18 mouse cellular contexts compared by ENCODE assay signal in the genomic region with DNA sequence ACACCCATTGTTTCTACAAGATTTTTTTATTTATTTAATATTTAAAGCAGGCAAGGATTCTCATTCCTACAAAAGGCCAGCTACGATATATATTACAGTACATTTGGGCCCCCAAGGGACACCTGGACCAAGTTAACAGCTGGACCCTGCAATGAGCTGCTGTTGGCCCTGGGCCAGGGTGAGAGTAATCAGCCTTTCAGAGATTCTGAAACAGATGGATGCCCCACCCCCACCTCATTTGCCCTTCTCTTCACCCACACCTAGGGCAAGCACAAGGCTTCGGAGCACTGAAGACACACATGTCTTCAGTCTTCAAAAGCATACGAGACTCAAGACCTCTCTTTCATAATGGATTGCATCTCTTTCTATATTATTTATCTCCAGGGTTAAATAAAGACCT.
DNase-seq lines count a peak whose midpoint lies in the region; ATAC-seq and TF ChIP-seq lines count a peak whose summit lies in the region.
"Had no signal": no experiment of that assay in that cellular context is flagged by ENCODE, and none has a peak within 500 bp of the region (broad histone marks: within the 10 kb centered on the region; RNA-seq: fewer than 3 reads in every experiment).

No protein-coding gene starts in this region.

- H3K27me3 ChIP-seq in limb, embryonic 13.5 days, result peaks cover 15% of the 10 kb centered on the region
- H3K27me3 ChIP-seq: intestine, embryonic 15.5 days; limb, embryonic 15.5 days; stomach, embryonic 15.5 days had no signal

- H3K4me3 ChIP-seq in limb, embryonic 13.5 days, result no peak overlapping the region
- H3K4me3 ChIP-seq in lung, adult 2 months (replicated peaks; ENCODE audit: extremely low read depth, low read depth, low read length), result no peak overlapping the region
- H3K4me3 ChIP-seq: intestine, embryonic 15.5 days; layer of hippocampus, adult 2 months; limb, embryonic 15.5 days; stomach, embryonic 15.5 days had no signal

- no peak overlapping the region for H3K9ac ChIP-seq in limb, embryonic 13.5 days
- H3K9ac ChIP-seq: intestine, embryonic 15.5 days; limb, embryonic 15.5 days; stomach, embryonic 15.5 days had no signal

- no peak for ATAC-seq in limb, embryonic 13.5 days (ENCODE audit: low FRiP score, low read depth)
- ATAC-seq: intestine, embryonic 15.5 days had no signal

- TF ChIP-seq POLR2A in brain, embryonic 14.5 days (IDR thresholded peaks at IDR 0.05; ENCODE audit: borderline replicate concordance, extremely low read depth, insufficient read depth, insufficient read length, poor library complexity, severe bottlenecking), result no peak
- TF ChIP-seq POLR2A in lung, adult 2 months (IDR thresholded peaks at IDR 0.05; ENCODE audit: borderline replicate concordance, extremely low read depth, low read depth, low read length), result no peak

- H3K36me3 ChIP-seq in limb, embryonic 13.5 days, result no peaks in the 10 kb centered on the region
- H3K36me3 ChIP-seq: intestine, embryonic 15.5 days; limb, embryonic 15.5 days; stomach, embryonic 15.5 days had no signal

- no peaks in the 10 kb centered on the region for H3K9me3 ChIP-seq in limb, embryonic 13.5 days
- H3K9me3 ChIP-seq: intestine, embryonic 15.5 days; limb, embryonic 15.5 days; stomach, embryonic 15.5 days had no signal

- peak; percentile 16 for DNase-seq in embryo, embryonic 11 days
- no peak for DNase-seq in embryo, embryonic 10 days (ENCODE audit: low spot score)
- peak; percentile 84 for DNase-seq in left cerebral cortex, postnatal 4 days
- DNase-seq in left cerebral cortex, postnatal 14 days (ENCODE audit: low spot score in 2 of 2), result no peak
- DNase-seq in brain, embryonic 14.5 days (ENCODE audit: low read depth), result peak; percentile 64
- no peak for DNase-seq in lung, adult 2 months
- DNase-seq: adrenal gland, adult 2 months; cerebellum, adult 11-12 months; heart, adult 11 months; heart, postnatal 4 days; lung, postnatal 14 days; right cerebral cortex, postnatal 14 days had no signal

- H3K4me2 ChIP-seq in limb, embryonic 13.5 days (replicated peaks), result peak overlapping the region; percentile 31; the same call in 1 of the 2 replicates
- H3K4me2 ChIP-seq: intestine, embryonic 15.5 days; limb, embryonic 15.5 days; midbrain, embryonic 11.5 days; stomach, embryonic 15.5 days had no signal

- 9% methylated on average over 3 of the region's 3 CpGs for WGBS in limb, embryonic 13.5 days
- WGBS in lung, adult 2 months, result 69% methylated on average over 3 of the region's 3 CpGs

- peaks cover 33% of the 10 kb centered on the region for H3K4me1 ChIP-seq in limb, embryonic 13.5 days
- no peaks in the 10 kb centered on the region for H3K4me1 ChIP-seq in lung, adult 2 months (ENCODE audit: control insufficient read depth, insufficient read depth, low read length)
- H3K4me1 ChIP-seq: stomach, embryonic 15.5 days had no signal

- no peak overlapping the region for H3K27ac ChIP-seq in limb, embryonic 13.5 days
- H3K27ac ChIP-seq: intestine, embryonic 15.5 days; layer of hippocampus, adult 2 months; limb, embryonic 15.5 days; stomach, embryonic 15.5 days had no signal

- intact Hi-C loops in left cerebral cortex, postnatal 4 days (cut with DNase I), result no loop called here
- intact Hi-C loops in left cerebral cortex, postnatal 14 days (cut with DNase I), result no loop called here

- TF ChIP-seq CTCF in brain, embryonic 14.5 days (IDR thresholded peaks at IDR 0.05; ENCODE audit: borderline replicate concordance, extremely low read depth, insufficient read depth, insufficient read length), result no peak
- no peak for TF ChIP-seq CTCF in lung, adult 2 months (IDR thresholded peaks at IDR 0.05; ENCODE audit: insufficient read depth, low read length)

Comparison
In these comparisons a context has a peak if more than half of its experiments do, and no peak if none do; other contexts are left out.
1. DNase-seq: peak in embryo, embryonic 11 days (single experiment), left cerebral cortex, postnatal 4 days (single experiment) and brain, embryonic 14.5 days (single experiment); none in embryo, embryonic 10 days (single experiment), left cerebral cortex, postnatal 14 days (0 of 2) and lung, adult 2 months (single experiment).